34 mouse cellular contexts compared by ENCODE assay signal in the genomic region with DNA sequence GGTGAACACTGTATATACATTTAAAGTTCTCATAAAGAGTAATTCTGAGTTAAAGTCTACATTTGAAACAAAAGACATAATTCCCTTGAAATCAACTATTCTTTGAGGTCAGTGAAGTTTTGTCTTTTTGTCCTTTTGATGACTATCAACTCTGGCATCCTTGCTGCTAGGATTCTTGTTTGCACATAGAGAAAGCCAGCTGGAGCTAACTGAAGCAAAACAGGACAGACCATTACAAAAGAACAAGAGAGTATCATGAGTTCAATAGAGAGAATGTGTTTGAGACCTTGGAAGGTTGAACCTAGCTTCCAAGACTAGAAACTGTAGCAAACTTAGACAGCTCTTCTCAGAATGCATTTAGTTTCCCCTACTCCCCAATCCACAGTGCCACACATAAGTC. TPM values are rescaled to one million over a fixed set of nuclear protein-coding genes. Genes with fewer than 3 reads are reported as not detected.
"Had no signal": no experiment of that assay in that cellular context is flagged by ENCODE, and none has a peak within 500 bp of the region (broad histone marks: within the 10 kb centered on the region; RNA-seq: fewer than 3 reads in every experiment).

No protein-coding gene starts in this region.

- H3K9me3 ChIP-seq: limb, embryonic 10.5 days; limb, embryonic 12.5 days; limb, embryonic 13.5 days; limb, embryonic 15.5 days; liver, embryonic 12.5 days; liver, embryonic 13.5 days; liver, embryonic 15.5 days; lung, embryonic 15.5 days; megakaryocyte, embryonic 14.5 days; midbrain, embryonic 10.5 days; midbrain, embryonic 12.5 days; midbrain, embryonic 13.5 days; midbrain, embryonic 15.5 days; neural tube, embryonic 12.5 days; neural tube, embryonic 13.5 days had no signal

- H3K27ac ChIP-seq: left cerebral cortex, adult 2 months; limb, embryonic 10.5 days; limb, embryonic 12.5 days; limb, embryonic 13.5 days; limb, embryonic 15.5 days; liver, embryonic 12.5 days; liver, embryonic 13.5 days; liver, embryonic 14.5 days; liver, embryonic 15.5 days; lung, embryonic 15.5 days; macrophage; midbrain, embryonic 10.5 days; midbrain, embryonic 12.5 days; midbrain, embryonic 13.5 days; midbrain, embryonic 15.5 days; neural tube, embryonic 12.5 days; neural tube, embryonic 13.5 days had no signal

- H3K4me2 ChIP-seq: limb, embryonic 12.5 days; limb, embryonic 13.5 days; limb, embryonic 15.5 days; liver, embryonic 11.5 days; liver, embryonic 12.5 days; liver, embryonic 13.5 days; liver, embryonic 15.5 days; lung, embryonic 14.5 days; lung, embryonic 15.5 days; midbrain, embryonic 11.5 days; midbrain, embryonic 12.5 days; midbrain, embryonic 13.5 days; midbrain, embryonic 15.5 days; neural tube, embryonic 12.5 days; neural tube, embryonic 13.5 days had no signal

- H3K27me3 ChIP-seq: limb, embryonic 12.5 days; limb, embryonic 13.5 days; limb, embryonic 15.5 days; liver, embryonic 12.5 days; liver, embryonic 13.5 days; liver, embryonic 15.5 days; lung, embryonic 15.5 days; megakaryocyte, embryonic 14.5 days; midbrain, embryonic 12.5 days; midbrain, embryonic 13.5 days; midbrain, embryonic 15.5 days; neural tube, embryonic 12.5 days; neural tube, embryonic 13.5 days had no signal

- H3K4me3 ChIP-seq: left cerebral cortex, adult 2 months; limb, embryonic 10.5 days; limb, embryonic 12.5 days; limb, embryonic 13.5 days; limb, embryonic 15.5 days; liver, embryonic 12.5 days; liver, embryonic 13.5 days; liver, embryonic 15.5 days; lung, embryonic 15.5 days; megakaryocyte, embryonic 14.5 days; midbrain, embryonic 10.5 days; midbrain, embryonic 12.5 days; midbrain, embryonic 13.5 days; midbrain, embryonic 15.5 days; myocyte; neural tube, embryonic 12.5 days; neural tube, embryonic 13.5 days had no signal

- H3K36me3 ChIP-seq: limb, embryonic 10.5 days; limb, embryonic 12.5 days; limb, embryonic 13.5 days; limb, embryonic 15.5 days; liver, embryonic 12.5 days; liver, embryonic 13.5 days; liver, embryonic 15.5 days; lung, embryonic 15.5 days; midbrain, embryonic 10.5 days; midbrain, embryonic 12.5 days; midbrain, embryonic 13.5 days; midbrain, embryonic 15.5 days; neural tube, embryonic 12.5 days; neural tube, embryonic 13.5 days had no signal

- H3K4me1 ChIP-seq: limb, embryonic 10.5 days; limb, embryonic 12.5 days; limb, embryonic 13.5 days; limb, embryonic 15.5 days; liver, embryonic 12.5 days; liver, embryonic 13.5 days; liver, embryonic 15.5 days; lung, embryonic 15.5 days; megakaryocyte, embryonic 14.5 days; midbrain, embryonic 10.5 days; midbrain, embryonic 12.5 days; midbrain, embryonic 13.5 days; midbrain, embryonic 15.5 days; neural tube, embryonic 12.5 days; neural tube, embryonic 13.5 days had no signal

- DNase-seq: left cerebral cortex, postnatal 4 days; liver; liver, embryonic 13.5 days; lung, adult 18-20 months; lung, embryonic 14.5 days; lung, postnatal 10 days; lung, postnatal 14 days; lung, postnatal 4 days; midbrain, embryonic 14.5 days had no signal

- ATAC-seq: liver, embryonic 12.5 days; midbrain, embryonic 13.5 days; midbrain, embryonic 15.5 days; midbrain, embryonic 16.5 days had no signal

- H3K9ac ChIP-seq: limb, embryonic 12.5 days; limb, embryonic 13.5 days; limb, embryonic 15.5 days; liver, embryonic 12.5 days; liver, embryonic 13.5 days; liver, embryonic 14.5 days; liver, embryonic 15.5 days; lung, embryonic 14.5 days; lung, embryonic 15.5 days; midbrain, embryonic 12.5 days; midbrain, embryonic 13.5 days; midbrain, embryonic 15.5 days; neural tube, embryonic 12.5 days; neural tube, embryonic 13.5 days had no signal

RNA-seq across cellular contexts. Expression of a gene that starts 24.2 kb away (rescaled TPM):
- total RNA-seq: megakaryocyte progenitor cell, adult 5-6 weeks; megakaryocyte, adult 5-6 weeks; megakaryocyte-erythroid progenitor cell, adult 5-6 weeks; monocyte, adult 5-6 weeks had no signal
- polyA plus RNA-seq: macrophage had no signal
